Mouse (Mus musculus) v-Abl transformed pro-B cells (cell line): Measurements from ENCODE around the gene Fmo1.

Experiments used
- in situ Hi-C, 2 experiments: fragments of 400-800 bp; cut with MboI; formaldehyde crosslinking; loops; one replicate each; pipeline ENCODE4 v1.15.1; 2025; ENCODE audit not compliant: unreplicated experiment in 2 of 2

The Fmo1 gene

DNA sequence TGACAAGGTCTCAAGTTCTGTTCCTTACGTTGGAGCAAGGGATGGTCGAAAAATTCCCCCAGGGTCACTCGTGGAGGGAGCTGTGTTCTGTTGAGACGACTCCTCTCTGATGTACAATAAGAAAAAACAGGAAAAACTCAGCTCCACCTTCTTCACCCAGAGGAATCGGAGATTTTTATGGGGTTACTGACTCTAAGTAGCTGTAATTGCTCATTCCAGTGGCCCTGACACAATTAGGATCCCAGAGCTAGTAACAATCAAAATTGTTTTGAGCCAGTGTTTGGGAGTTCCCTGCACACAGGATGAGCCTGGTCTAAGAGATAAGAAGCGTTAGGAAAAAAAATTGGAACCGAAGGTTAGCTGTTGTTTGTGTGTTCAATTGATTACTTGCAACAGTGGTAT is at the start of gene Fmo1:
Gene Fmo1 (minus strand): TSS at position 331 of the 402 bp plus-strand sequence.
- in situ Hi-C loops, result no loop called here

DNA sequence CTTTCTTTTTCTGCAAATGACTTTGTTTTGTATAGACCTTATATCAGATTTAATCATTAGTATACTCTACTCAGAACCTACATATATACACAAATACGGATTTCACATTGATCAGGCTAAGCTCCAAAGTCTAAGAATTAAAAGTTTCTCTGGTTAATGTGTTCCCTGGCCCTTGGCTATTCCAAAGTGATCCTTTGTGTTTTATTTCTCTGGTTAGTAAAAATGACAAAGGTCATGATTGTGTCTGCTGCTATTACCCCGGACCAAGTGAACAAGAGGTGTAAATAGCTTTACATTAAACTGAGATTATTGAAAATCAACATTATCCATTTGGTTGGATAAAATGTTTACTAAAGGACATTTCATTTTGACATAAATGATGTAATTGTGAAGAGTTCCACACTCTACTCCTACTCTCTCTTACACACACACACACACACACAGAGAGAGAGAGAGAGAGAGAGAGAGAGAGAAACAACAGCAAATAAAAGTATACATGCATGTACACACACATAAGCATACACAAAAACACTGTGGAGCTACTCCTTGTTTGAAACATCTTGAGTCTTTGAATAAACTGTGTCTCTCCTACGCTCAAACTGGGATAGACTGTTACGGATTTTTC is 48.6 kb upstream of the Fmo1 start:
- in situ Hi-C loops, result no loop called here

DNA sequence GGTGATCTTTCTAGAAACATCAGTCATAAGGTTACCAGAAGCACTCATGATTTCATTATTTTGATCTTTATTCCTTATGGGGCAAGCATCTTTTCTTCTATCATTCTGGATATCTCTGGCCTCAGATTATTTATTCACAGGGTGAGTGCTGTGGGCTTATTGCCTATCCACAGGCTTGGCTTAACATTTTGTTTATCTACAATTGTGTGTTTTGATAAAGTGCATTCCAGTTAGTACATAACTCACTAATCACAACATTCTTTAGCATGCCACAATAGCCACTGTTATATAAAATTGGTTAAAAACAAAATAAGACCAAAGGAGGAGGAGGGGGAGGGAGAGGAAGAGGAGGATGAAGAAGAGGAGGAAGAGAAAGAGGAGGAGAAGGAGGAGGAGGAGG is 45.7 kb upstream of the Fmo1 start:
- in situ Hi-C loops, result no loop called here

DNA sequence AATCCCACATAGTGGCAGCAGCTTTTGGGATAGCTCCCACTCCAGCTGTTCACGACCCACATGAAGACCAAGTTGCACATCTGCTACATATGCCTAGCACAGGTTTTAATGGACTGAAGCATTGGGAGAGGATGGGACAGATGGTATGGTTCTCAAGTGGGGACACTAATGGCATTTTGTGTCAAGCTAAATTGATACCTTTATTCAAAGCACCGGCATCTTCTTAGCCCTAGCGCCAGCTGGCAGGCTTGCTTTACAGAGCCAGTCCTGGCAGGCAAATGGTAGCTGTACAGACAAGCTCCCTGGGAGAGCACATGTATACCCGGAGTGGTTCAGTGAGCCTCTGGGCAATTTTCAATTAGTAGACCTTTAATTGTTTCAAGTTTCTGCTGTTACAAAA is 35.5 kb upstream of the Fmo1 start:
- in situ Hi-C loops, result no loop called here

DNA sequence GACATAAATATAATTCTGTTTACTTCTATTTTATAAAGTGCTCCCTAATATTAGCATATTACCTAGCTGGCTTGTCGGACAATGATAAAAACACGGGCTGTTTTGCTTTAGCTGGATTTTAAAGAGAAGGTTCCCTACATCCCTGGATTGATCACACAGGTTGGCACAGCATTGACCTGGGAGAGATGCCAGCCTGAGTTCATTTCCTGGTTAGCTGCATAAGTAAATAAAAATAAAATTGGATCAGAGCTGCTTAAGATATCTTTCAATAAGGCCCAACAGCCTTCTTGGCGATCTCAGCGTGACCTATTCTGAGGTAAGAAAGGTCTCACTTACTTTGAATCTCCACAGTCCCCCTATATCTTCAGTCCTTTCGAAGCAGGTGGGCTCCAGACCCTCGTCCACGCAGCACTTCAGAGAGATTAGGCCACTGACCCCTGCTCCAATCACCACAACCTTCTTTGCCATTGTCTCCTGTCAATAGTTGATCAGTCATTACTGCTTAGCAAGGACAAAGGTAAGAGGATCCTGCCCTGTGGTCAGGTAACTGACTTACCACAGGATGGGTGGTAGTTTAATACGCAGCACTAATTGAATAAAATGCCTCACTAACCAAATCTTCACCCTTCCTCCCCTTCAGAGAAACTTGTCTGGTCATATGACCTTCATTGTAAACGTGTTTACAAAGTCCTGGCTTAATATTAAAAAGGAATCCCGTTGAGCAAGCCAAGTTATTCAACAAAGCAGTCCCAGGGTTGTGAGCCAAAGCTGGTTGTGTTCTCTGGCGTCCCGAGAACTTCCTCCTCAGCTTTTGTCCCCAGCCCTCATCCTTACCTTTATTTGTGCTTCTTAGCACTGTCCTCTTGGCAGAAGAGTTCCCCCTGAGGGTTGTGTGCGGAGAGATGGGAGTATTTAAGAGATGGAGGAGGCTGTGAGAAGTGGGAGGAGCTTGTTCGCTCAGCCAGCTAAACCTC is 31.7 kb upstream of the Fmo1 start, which contains the start of gene Fmo2:
Gene Fmo2 (minus strand): TSS at position 889 of the 974 bp plus-strand sequence.
- in situ Hi-C loops, result loop anchor here (5.0 to 10.0 kb wide), 2 partner anchors 1014 to 1287 kb away; no protein-coding TSS in a partner anchor

DNA sequence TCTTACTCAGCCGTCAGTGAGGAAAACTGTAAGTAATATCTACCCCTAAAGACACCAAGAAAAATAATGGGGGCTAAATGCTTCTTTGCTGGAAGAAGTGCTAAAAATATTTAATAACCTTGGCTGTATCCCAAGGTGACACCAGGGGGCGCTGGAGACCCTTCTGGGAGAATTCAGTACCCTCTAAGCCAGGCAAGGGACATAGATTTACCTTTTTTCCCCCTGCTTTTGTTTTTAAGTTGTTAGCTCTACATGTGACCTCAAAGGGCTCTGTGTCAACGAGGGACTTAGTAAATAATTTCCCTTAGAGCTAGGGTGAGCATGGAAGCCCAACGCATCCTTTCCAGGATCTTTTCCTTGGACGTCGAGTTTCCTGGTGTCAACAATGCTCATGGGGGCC is 29.5 kb upstream of the Fmo1 start:
- in situ Hi-C loops, result loop anchor here (5.0 to 10.0 kb wide), 2 partner anchors 1016 to 1289 kb away; no protein-coding TSS in a partner anchor

DNA sequence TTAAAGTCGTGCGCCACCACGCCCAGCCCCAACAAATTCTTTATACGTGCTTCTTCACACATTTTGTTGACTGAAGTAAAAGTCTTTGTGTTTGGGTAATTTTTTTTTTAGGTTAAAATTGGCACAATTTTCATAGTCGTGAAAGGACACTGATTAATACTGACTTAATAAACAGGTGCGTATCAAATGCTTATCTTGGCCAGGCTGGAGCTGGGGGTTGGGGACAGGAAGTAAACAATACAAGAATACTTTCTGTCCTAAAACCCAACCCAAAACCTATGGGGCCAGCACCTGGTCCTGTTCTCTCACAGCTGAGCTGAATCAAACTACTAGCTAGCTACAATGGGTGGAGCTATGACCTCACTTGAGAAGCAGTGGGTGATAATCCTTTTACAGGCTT is 26.6 kb upstream of the Fmo1 start:
- in situ Hi-C loops, result loop anchor here (5.0 to 10.0 kb wide), 2 partner anchors 1019 to 1292 kb away; no protein-coding TSS in a partner anchor

DNA sequence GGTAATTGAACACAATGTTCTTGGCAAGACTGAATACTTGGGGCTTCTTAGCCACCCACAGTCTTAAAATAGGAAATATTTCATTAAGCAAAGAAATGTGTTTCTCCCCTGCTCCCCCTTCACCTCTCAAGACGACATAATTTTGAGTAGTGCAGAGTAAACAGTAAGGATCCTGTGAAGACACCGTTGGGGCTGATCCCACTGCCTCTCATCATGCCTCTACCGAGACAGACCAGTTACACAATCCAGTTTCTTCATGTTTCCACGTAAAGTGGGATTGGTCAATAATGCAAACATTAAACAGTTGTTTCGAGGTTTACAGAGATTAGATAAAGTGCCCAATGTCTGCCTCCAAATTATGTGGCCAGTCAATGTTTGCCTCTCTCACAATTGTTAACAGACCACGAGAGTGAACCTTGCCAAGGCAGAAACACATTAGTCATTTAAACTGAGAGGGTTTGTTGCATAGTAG is 25.6 kb upstream of the Fmo1 start:
- in situ Hi-C loops, result loop anchor here (5.0 to 10.0 kb wide), 2 partner anchors 1020 to 1293 kb away; no protein-coding TSS in a partner anchor

DNA sequence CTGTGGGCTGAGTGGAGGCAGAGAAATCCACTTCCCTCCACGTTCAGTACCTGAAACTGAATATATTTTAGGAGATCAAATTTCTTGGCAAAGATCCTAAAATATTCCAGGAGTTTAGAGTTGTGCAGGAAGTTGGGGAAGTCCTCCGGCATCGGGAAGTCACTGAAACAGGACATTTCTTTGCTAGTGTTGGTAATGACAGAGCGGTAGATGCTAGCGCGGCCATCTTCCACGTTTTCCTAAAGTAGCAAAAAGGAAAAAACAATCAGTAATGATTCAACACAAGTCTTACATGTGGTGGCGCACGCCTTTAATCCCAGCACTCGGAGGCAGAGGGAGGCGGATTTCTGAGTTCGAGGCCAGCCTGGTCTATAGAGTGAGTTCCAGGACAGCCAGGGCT is 22.2 kb upstream of the Fmo1 start:
- in situ Hi-C loops, result no loop called here

DNA sequence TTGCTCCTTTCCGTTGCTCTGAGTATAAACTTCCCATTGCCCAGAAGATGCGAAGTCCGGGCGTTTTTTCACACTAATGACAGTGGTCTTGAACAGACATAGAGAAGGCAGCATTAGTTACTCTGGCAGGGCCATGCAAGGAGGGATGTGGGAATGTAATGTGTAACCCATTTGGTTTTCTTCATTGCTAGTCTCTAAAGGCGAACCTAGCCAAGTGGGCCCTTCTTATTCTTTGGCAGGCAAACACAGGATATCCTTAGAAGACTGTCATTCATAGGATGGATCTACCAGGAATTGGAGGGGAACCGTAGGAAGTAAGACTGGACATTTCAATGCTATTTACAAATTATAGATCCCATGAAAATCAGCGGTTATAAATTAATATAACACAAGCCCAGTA is 21.2 kb upstream of the Fmo1 start:
- in situ Hi-C loops, result no loop called here

DNA sequence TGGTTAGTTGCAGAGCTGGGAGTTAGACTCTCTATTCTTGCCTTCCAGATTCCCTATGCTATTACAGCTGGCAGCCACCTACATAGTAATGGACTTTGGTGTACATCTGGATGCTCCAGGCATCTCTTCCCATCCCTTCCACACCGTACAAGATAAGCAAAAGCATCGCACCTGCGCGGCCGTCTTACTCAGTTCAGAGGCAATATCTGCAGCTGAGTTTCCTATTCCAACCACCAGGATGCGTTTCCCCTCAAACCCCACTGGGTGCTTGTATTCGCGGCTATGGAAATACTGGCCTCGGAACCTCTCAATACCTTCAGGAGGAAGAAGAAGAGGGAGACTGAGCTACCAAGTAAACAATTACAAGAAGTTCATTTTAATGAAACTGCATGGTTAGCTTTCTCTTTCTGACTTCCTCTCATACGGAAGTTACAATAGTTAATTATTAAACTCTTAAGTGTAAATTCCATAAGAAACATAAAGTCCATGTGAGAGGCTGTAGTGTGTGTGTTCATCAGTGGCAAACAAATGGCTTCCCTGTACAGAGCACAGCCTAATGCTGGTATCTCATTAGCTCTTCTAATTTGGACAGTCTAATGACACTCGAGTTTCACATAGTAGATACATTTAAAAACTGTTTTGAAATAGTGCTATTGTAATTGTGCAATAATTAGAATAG is 19.9 kb upstream of the Fmo1 start:
- in situ Hi-C loops, result no loop called here

DNA sequence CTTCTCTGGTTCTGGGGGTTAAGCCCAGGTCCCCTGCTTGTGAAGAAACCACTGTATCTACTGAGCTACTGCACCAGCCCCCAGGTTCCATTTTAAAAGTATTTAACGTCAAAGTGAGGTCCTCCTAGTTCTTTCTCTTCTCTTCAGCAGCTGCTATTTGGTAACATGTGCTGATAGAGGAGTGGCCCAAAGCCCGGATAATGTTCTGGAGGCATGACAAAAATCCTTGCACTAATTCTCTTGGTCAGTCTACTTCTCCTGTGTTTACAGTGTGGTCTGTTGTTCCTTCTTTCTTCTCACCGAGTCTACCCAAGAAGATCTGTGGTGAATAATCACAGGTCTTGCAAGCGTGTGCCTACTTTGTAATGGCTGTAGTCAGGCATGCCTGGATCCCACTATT is 16.3 kb upstream of the Fmo1 start:
- in situ Hi-C loops, result no loop called here

DNA sequence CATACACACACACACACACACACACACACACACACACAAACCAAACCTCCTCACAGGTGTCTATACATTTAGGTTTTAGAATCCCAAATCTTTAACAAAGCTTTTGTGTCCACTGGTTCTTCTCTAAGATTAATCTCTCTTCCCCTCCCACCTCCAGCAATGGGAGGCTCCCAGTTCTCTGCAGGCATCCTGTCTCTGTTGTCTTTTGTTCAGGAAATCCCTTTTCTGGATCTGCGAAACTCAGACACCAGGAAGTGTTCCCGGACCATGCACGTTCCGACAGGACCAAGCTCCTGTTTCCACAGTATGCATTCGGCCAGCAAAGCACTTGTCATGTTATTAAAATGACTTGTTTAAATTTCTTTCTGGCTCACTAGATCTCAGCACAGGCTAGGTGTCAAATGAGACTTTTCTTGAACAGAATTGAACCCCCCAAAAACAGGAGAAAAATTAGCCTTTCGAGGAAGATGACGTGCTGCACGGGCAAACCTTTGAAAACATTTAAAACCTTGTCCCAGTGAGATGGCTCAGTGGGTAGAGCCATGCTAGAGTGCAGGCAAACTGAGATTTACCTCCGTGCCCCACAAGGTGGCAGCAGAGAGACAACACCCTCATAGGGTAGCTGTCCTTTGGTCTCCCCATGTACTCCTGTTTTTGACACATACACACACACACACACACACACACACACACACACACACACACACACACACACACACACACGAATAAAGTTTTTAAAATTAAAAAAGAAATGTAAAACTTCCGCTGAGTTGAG is 13.4 kb upstream of the Fmo1 start:
- in situ Hi-C loops, result no loop called here

DNA sequence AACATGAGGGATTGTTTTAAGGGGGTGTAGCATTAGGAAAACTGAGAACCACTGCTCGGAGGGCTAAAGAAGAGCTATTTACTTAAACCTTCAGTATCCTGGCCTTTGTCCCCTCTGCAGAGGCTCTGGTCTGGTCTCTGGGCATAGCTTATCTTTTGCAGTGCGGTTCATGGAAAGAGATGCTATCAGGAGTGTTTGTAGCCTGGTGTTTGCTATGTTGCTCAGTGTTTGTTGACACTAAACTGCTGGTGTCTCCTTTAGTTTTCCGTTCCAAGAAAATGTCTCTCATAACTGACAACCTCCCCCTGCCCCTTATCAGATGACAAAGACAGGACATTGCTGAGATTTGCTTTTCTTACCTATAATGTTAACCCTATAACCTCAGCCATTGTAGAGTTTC is 8.7 kb upstream of the Fmo1 start:
- in situ Hi-C loops, result no loop called here

DNA sequence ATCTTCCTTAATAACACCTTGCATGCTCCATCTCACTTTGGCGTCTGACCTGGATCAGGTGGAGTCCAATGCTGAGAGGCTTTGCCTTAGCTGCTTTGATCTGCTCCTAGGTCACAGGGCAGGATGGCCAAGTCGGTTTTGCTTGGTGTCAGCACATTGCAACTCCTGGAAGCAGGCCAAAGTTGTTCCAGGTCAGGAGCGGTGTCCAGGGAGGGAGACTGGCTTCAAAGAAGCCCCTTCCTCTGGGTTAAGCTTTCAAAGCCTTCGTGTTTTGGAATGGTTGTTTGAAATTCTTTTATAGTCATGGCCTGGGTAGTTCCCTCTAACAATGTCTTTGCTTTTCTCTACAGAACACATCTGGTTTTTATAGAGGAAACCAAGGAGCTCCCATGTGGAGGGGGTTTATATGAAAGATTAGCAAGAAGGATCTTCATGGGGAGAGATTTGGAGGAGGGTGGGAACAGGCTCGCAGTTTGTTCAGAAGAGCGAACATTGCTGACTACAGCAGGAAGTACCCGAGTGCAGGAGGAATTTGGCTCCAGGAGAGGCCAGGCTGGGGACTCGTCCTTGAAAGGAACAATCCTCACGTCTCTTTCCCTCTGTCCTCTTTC is 5.4 kb upstream of the Fmo1 start:
- in situ Hi-C loops, result no loop called here

DNA sequence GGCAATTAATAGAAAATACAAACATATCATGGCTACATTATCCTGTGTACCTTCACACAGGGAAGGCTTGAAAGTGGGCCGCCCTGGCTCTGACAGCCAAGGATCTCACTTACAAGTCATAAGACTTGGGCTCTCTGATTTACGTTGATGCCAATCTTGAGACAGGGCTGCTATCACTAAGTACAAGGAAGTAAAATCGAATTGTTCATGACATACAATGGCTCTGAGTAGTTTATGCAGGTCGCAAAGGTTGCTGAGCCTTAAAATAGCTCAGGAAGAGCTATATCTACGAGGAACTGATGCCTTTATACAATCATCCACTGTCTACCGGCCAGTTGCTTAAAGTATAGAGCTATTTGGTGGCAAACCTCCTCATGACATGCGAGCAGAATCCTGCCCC is 4.6 kb upstream of the Fmo1 start:
- in situ Hi-C loops, result no loop called here

DNA sequence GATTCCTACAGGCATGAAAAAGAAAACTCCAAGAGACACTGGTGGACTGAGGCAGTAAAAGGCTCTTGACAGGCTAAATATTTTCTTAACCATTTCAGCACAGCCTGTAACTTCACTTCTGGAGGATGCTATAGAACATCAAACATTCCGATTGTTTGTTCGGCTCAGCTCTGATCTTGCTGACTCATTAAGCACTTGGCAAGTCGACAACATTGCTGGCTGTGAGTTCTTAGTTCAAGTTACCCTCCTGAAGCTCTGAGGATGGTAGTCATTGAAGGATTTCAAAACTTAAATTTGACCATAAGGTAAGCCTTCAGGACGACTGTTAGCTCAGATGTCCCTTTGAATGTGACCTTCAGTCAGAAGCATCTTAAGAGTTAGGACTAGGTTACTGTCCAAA is 986 bp upstream of the Fmo1 start:
- in situ Hi-C loops, result no loop called here

DNA sequence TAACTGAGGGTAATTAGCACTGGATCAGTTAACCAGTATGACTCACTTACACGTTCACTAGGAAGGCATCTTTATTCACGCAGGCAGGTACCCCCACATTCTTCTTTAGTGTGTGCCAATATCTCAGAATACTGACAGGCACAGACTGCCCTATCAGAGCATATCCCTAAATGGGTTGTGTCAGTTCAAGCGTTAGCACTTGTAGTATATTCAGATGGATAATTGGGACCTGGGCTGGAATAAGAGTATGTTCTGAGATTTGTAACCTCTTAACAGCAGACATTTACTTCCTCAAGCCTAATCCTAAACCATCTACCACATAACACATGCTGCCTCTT is 948 bp downstream of the Fmo1 start:
- in situ Hi-C loops, result no loop called here

DNA sequence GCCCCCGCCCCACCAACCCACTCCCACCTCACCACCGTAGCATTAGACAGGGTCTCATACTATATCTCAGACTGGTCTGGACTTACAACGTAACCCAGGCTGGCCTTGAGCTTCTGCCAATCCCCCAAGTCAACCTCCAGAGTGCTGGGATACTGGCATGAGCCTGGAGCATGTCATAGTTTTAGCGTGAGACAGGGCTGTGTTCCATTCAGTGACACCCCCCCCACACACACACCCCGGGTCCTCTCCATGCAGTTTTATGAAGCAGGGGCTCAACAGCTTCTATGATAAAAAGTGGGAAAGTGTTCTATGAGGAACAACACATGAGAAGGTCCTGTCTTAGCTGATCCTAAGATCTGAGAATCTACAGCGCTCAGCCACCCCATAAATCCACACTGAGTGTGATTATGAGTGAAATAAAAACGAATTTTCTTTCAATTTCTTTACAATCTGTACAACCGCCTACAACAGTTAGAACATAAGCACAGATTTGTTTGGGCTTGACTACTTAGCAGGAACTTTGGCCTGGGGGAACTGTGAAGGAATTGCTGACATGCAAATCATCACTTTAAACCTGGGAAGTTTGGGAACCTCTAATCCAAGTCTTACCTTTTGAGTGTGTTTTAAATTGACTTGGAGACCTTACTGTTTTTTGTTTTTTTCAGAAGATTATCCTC is 1.5 kb downstream of the Fmo1 start:
- in situ Hi-C loops, result no loop called here
